Mouse (Mus musculus) forebrain, embryonic 16.5 days (tissue): ENCODE measurements around the gene Rnf146. TPM values are rescaled to one million over a fixed set of nuclear protein-coding genes. Genes with fewer than 3 reads are reported as not detected.

ENCODE experiments used
- ATAC-seq: fragments of 200-750 bp; cut with Nextera tagmentation; 2 replicates; pipeline ENCODE4 v1.8.0; 2017; ENCODE audit warnings: mild to moderate bottlenecking, moderate library complexity
- H3K27ac ChIP-seq: fragments of 300-500 bp; sonication (generic); 2 replicates; pipeline ENCODE4 v1.5.1; 2014; ENCODE audit warnings: low read length, control low read depth
- H3K27me3 ChIP-seq: fragments of 300-500 bp; sonication (generic); replicated peaks from 2 replicates; pipeline ENCODE4 v1.6.1; 2014; ENCODE audit warnings: low read length; ENCODE audit not compliant: control insufficient read depth, insufficient read depth
- H3K36me3 ChIP-seq: fragments of 300-500 bp; sonication (generic); 2 replicates; pipeline ENCODE4 v1.6.1; 2014; ENCODE audit not compliant: control insufficient read depth, insufficient read depth
- H3K4me1 ChIP-seq: fragments of 300-500 bp; sonication (generic); replicated peaks from 2 replicates; pipeline ENCODE4 v1.6.1; 2014; ENCODE audit warnings: low read length; ENCODE audit not compliant: control insufficient read depth, insufficient read depth
- H3K4me2 ChIP-seq: fragments of 300-500 bp; sonication (generic); 2 replicates; pipeline ENCODE4 v1.6.1; 2014; ENCODE audit warnings: mild to moderate bottlenecking, low read length, control low read depth
- H3K4me3 ChIP-seq: fragments of 300-500 bp; sonication (generic); replicated peaks from 2 replicates; pipeline ENCODE4 v1.5.1; 2014; ENCODE audit warnings: mild to moderate bottlenecking, low read length, control low read depth
- H3K9ac ChIP-seq: fragments of 300-500 bp; sonication (generic); replicated peaks from 2 replicates; pipeline ENCODE4 v1.6.1; 2014; ENCODE audit warnings: low read depth, low read length, control low read depth
- H3K9me3 ChIP-seq: fragments of 300-500 bp; sonication (generic); 2 replicates; pipeline ENCODE4 v1.6.1; 2016; ENCODE audit warnings: low read length; ENCODE audit not compliant: control insufficient read depth
- WGBS: fragments of 180-500 bp; shearing (Covaris S2); extraction: QIAGEN DNeasy Blood & Tissue Kit; methylation state at CpG from one replicate; pipeline ENCODE4 v1.1.7; 2014; 5-methylcytosine and 5-hydroxymethylcytosine counted together
- polyA plus RNA-seq: library from polyadenylated mRNA; unstranded; fragments of >200 nt; fragmentation: Nextera tagmentation; extraction: Ambion mirVana; gene quantifications from 2 replicates; pipeline ENCODE4 v1.2.1, GENCODE M21; 2015

The Rnf146 gene
- polyA plus RNA-seq, 1 experiment from 2014 or later, result 108 TPM

- H3K9ac ChIP-seq, result no peak overlapping the region
- no peak overlapping the region for H3K4me3 ChIP-seq
- ATAC-seq, result no peak
- no peak overlapping the region for H3K27ac ChIP-seq
- no peaks in the 10 kb centered on the region for H3K27me3 ChIP-seq
- H3K4me2 ChIP-seq, result no peak overlapping the region
- no peaks in the 10 kb centered on the region for H3K9me3 ChIP-seq
- WGBS, result 96% methylated on average over 4 of the region's 4 CpGs
- no peaks in the 10 kb centered on the region for H3K36me3 ChIP-seq
- no peaks in the 10 kb centered on the region for H3K4me1 ChIP-seq
Measured at GRCm38 (mm10) chr10:29302230-29302629, 60.0 kb downstream of the Rnf146 start.

Other genes starting within 250 kb of the Rnf146 start
- gene Soga3, start 218.6 kb downstream of the Rnf146 start, polyA plus RNA-seq, result 101 and 106 TPM in 2 replicates
- gene Gm49353, start 163.5 kb downstream of the Rnf146 start, polyA plus RNA-seq, result 16.3 and 18.5 TPM in 2 replicates
- 48.2 and 48.7 TPM in 2 replicates for gene 9330159F19Rik, start 150.8 kb downstream of the Rnf146 start, polyA plus RNA-seq
- 22.4 and 26.0 TPM in 2 replicates for gene Echdc1, start 49.3 kb downstream of the Rnf146 start, polyA plus RNA-seq
- gene Rspo3, start 173.4 kb upstream of the Rnf146 start, polyA plus RNA-seq, result 15.6 and 19.2 TPM in 2 replicates